Mouse (Mus musculus): Measurements from ENCODE around the gene Tnnc1.
A peak's percentile ranks its signal among the peaks of the same experiment; 100 is the strongest.

The Tnnc1 gene

DNA sequence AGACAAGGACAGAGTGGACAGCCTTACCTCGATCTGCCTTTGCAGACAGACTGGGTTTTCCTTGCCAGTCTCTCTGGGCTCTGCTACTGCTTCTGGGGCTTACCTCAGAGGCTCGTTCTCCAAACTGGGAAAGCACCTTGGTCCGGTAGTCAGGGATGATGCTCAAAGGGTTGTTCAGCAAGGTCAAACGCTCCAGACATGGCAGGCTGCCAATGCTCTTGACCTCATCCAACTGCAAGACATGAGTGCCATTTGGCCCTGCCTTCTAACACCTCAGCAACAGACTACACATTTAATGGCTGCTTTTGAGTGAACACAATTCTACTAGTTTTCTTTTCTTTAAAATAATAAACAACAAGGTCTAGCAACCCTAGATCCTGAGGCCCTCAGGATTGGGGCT, 21.5 kb upstream of the Tnnc1 start:
- DNase-seq: peak; percentile 79 to 83

GRCm38 (mm10) chr14:31188771-31189181, 19.3 kb upstream of the Tnnc1 start:
- DNase-seq: peak; percentile 60 to 74

- DNase-seq: no peak
These were observed 18.8 kb upstream of the Tnnc1 start for GRCm38 (mm10) chr14:31189348-31189747.

DNA sequence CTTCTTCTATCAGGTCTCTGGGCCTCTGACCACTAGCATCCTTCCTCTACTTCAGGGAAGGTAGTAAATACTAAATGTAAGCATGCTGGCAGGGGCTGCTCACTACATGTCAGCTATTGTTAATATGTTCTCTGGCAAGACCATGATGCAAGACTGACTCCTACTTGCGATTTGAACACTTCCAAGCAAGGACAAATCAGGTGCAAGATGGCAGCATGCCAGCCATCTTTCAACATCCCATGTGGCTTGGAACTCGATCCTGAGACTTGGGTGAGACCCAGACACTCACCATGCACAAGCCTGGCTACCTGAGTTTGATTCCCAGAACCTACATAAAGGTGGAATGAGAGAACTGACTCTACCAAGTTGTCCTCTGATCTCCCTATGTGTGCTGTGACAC, 16.2 kb upstream of the Tnnc1 start:
- DNase-seq: peak; percentile 56 to 70

GRCm38 (mm10) chr14:31193791-31194190, 14.3 kb upstream of the Tnnc1 start:
- no peak for DNase-seq

- no peak for DNase-seq
These were observed 13.7 kb upstream of the Tnnc1 start for GRCm38 (mm10) chr14:31194441-31194840.

GRCm38 (mm10) chr14:31194891-31195513, 13.1 kb upstream of the Tnnc1 start:
- DNase-seq: peak; percentile 81 to 84

DNA sequence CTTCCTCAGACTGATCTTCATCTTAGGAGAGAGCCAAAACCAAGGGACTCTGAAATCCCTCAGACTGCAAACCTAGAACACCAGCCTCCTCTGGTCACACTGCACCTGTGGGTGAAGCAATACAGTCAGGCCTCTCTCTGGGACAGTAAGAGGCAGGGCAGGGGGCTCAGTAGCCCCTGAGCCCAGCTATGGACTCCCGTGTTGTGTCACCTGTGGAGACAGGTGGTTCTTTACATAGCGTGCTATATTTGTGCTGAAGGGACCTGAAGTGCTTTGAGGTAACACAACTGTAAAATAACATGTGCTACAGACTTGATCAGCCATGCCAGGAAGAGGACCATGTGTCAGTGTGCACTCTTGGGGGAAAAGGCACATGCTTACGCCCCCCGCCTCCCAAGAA, 12.6 kb upstream of the Tnnc1 start:
- DNase-seq: no peak

DNA sequence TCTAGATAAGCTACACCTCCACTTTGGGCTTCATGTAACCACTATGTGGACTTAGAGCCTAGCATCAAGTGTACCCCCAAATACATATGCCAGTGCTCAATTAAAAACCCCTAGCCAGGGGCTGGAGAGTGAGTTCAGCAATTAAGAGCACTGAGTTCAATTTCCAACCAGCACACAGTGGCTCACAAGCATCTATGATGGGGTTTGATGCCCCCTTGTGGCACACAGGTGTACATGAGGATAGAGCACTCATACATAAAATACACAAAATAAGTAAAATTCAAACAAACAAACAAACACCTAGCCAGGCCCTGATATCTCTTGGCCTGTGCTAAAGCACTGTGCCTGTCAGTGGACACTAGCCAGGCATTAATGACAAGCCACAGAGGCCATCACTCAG, 12.1 kb upstream of the Tnnc1 start:
- no peak for DNase-seq

DNA sequence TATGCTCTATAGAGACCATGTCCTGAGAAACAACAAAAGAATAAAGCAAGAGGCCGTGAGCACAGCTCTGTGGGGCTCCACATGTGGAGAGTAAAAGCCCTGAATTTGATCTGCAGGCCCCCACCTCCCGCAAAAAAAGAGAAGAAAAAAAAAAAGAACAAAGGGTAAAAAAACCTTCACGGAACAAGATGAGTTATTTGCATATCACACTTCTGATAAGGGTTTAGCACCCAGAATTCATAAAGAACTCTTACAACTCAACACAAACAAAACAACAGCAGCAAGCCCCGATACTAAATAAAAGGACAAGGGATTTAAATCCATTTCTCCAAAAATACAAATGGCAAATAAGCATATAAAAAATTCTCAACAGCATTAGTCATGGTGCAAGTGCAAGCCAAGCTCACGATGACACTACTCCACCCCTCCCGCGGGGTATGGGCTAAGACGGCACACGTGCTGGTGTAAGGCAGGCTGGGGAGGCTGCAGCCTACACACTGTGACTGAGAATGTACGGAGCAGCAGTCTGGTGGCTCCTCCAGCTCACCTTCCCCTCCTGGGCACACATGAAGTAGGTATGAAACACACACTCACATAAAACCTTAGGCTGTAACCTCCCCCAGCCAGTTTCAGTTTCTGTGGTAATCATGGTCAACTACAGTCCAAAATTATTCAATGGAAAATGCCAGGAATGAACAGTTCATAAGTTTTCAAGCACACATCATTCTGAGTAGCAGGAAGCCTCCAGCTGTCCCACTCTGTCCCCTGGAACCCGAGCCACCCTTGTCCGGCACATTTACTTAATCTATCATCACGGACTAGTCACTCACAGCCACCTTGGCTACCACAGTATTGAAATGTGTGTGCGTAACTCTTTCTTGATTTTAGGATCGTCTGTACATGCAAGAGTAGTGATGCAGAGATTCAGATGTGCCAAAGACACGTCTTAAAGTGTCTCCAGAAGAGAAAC, 10.3 kb upstream of the Tnnc1 start:
- DNase-seq: peak; percentile 53

- no peak for DNase-seq
These were observed 8.5 kb upstream of the Tnnc1 start for GRCm38 (mm10) chr14:31199599-31199998.

GRCm38 (mm10) chr14:31200038-31200437, 8.1 kb upstream of the Tnnc1 start:
- no peak for DNase-seq

DNA sequence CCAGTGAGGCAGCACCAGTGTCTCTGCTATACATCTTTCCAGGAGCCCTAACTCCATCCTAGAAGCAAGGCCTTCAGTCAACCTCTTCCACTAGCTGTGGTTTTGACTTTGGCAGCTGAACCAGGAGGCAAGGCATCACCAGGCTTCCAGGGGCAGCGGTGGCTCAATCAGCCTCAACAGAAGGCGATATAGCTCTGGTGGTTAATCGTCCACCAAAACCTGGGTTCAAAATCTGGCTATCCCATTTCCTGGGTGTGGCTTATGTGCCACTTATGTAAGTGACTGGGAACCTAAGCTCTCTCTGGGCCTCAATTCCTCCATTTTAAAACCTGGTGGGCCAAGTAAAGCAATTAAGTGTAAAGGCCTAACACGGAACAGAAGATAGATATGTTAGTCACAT, 3.3 kb upstream of the Tnnc1 start:
- DNase-seq: no peak

GRCm38 (mm10) chr14:31205244-31205561, 2.9 kb upstream of the Tnnc1 start:
- DNase-seq: no peak

DNA sequence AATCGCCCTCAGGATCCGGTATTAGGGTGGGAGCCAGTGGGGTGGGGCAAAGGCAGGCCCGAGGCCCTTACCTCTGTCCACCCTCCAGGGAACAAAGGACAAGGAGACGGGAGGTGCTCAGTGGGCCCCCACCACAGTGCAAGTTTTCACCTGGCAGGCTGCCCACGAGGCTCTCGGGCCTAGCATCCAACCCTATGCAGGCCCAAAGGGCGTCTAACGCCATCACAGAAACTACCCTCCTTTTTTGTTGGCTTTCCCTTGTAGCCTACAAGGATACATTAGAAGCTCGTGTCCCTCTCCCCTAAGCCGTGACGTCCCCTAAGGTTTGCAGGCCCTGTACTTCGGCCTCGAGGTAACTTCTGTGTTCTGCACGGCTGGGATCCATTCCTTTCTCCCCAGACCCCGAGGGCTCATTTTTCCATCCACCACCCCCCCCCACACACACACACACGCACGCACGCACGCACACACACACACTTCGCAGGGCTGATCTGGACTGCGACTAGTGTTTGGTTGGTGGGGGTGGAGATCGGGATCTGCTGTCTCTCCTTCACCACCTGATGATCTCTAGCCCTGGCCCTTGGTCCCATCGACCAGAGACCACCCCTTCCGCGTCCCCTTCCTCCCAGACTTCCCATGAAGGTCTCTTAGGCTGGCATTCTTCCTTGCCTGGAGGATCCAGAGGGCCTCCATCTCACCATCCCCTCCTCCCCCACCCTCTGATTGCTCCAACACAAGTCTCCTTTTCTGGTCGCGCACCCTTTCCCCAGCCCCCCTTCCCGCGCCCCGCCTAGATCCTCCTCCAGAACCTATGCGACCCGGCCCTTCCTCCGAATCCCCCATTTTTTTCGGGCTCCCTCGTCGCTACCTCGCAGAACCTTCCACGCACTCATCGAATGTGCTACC, 2.3 kb upstream of the Tnnc1 start:
- peak; percentile 45 to 51 for DNase-seq

DNA sequence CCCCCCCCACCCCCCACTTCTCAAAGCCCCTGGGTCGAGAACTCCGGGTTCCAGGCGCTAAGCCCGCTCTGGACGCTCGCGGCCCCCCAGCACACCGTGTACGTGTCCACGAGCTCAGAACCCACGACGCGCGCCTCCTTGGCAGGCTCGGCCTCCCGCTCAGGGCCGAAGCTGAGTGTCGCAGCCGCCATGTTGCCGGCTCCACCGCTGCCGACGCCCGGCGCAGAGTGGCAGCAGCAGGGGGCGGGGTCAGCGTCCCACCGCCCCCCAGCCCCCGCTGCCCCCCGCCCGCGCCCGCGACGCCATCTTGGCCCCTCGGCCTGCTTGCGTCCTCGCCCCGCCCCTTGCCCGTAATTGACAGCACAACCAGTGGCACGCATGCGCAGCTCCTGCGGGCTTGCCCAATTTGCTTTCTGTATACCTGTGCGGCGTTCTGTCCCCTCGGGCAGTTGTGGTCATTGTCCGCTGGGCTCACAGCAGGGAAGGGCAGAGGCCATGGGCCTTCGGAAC, 1.6 kb upstream of the Tnnc1 start:
- peak; percentile 95 to 97 for DNase-seq

DNA sequence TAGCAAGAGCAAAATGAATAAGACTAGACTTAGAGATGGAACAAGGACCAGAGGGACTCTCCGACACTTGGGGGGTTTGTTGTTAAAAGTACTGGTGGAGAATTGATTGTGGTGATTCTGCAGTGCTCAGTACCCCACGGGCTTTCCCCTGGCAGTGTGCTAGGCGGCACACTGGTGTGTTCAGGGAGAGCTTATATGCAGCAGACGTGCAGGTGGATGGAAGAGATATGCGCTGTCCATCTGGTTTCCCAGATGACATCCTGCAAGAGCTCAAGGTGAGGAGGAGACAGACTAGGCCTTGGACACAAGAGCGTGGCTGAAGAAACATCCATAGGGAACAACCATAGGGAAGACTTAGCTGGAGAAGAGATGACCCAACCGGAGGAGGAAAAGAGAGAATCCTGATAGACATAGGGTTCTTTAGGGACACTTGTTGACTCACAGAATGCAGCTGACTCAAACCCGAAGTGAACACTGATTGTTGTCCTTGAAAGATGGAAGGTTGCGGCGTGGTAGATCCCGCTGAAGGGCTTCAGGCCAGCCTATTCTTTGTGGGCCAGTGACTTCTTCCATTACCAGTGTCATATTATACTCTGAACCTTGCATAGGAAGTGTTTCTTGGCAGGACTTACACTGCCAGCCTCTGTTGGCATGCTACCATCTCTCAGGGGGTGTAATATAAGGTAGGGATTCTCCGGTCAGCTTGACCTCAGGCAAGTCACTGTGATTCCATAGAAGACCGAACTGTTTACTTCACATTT, 862 bp upstream of the Tnnc1 start:
- no peak for DNase-seq

- DNase-seq: no peak
These were observed 1.0 kb downstream of the Tnnc1 start for GRCm38 (mm10) chr14:31209133-31209557.

GRCm38 (mm10) chr14:31211854-31212253, 3.7 kb downstream of the Tnnc1 start:
- DNase-seq: no peak

DNA sequence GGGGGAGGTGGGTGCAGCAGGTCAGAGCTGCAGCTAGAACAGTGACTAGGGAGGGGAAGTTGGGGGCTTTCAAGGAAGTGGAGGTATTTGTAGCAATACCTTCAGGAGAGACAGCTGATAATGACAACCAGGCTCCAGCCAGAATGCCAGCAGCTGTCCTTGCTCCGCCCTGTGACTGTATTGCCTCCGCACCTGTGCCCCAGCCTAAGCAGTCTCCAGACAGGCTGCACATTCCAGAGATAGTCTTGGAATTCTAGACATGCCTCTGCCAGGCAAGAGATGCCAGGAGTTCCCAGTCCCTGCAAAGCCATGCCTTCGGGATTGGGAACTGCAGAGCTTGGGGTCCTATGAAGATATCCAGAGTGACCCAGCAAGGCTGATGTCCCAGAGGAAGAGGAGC, 4.4 kb downstream of the Tnnc1 start:
- no peak for DNase-seq

DNA sequence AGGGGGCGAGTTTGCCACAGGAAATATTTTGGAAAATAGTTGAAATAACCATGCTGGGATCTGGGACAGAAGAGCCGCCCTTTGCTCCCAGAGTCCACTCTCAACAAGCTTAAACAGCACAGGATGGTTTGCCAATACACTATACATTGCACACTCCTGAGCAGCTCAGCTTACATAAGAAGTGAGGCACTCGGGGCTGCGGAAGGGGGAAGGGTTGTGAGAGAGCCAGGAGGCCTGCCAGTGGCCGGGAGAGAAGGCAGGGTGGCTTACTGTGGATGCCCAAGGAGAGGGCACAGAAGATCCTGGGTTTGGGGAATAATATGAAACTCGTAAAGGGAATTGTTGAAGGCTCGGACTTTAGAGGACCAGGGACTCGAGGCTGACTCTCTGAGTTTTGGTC, 5.8 kb downstream of the Tnnc1 start:
- DNase-seq: no peak

DNA sequence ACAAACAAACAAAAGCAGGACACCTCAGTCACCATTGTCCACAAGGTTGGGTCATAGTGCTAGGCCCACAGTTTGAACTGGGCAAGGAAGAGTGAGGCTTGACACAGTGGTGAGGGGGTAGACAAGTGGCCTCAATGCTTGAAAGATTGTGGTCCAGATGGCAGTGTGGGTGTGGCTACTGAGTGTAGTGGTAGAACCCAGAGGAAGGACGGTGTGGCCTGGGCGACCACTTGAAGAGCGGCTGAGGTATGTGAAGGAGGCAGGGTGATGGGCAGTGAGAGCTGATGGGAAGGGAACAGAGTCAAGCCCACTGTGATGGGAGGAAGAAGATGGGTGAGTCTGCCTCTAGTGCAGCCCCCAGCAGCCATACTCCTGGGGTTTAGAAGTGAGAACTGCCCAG, 6.6 kb downstream of the Tnnc1 start:
- no peak for DNase-seq

Data from lung, adult 18-20 months (tissue).